Mouse (Mus musculus) adrenal gland, postnatal 10 days (tissue): ENCODE data around the gene Ccdc136. TPM values are rescaled to one million over a fixed set of nuclear protein-coding genes. Genes with fewer than 3 reads are reported as not detected.

Experiments used
- DNase-seq: peaks from one replicate; pipeline ENCODE4 v3.0.0; 2021; ENCODE audit warnings: mixed read lengths
- total RNA-seq, 2 experiments: library from RNA; stranded (reverse); gene quantifications; 2 replicates each; pipeline ENCODE4 v1.2.3; 2021

The Ccdc136 gene
- total RNA-seq, 2 experiments from 2014 or later, result 3.5 to 6.7 TPM

- DNase-seq, result no peak
These were observed 1.8 kb upstream of the Ccdc136 start for GRCm38 (mm10) chr6:29394286-29394685.

DNA sequence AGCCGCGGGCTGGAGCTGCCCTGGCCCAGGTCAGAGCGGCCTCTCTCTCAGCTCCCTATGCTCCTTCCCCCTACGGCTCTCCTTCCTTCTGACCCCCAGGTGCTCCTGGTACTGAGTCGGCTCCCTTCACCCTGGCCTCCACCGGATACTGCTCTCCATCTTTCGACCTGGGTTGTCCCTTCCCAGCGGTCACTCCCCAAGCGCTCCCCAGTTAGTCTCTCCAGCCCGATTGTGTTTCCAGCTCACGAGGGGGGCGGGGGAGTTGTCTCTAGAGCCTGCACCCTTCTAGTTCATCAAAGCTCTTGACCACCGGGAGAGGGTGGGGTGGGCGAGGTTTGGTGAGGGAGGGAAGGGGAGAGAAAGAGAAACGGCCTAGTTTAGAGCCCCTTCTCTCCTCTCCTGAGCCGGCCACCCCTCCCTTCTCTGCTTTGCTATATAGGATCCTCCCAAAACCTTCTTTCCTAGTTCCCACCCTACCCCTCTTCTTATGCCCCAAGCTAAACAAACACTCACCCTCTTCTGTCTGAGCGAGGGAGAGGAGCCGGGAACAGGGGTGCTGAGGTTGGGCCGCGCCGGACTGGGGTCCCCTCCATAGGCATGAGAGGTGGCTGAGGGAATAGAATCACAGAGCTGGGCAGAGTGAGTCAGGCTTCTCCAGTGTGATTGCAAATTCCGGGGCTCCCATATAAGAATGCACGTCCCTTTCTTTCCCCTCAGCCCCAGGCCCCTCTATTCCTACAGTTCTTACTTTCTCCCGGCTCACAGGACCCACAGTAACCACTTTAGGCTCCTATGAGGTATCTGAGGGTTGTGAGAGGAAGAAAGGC is 818 bp downstream of the Ccdc136 start:
- peak; percentile 13 for DNase-seq

DNA sequence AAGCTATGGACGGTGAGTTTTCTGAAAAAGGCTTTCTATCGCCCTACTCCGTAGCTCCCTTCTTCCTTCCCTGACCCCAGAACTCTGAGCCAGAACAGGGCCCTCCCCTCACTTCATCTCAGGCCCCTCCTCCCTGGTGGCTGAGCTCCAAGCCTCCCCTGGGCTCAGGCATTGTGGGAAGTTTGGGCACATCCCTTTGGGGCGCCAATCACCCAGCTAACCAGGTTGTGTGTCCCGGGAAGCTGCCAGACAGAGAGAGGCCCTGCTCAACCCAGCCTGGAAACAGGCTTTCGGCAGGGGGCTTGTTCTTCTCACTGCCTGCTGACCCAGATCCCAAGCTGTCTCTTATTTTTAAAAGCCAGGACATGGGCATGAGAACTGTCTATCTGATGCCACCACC is 1.5 kb downstream of the Ccdc136 start:
- DNase-seq, result no peak

DNA sequence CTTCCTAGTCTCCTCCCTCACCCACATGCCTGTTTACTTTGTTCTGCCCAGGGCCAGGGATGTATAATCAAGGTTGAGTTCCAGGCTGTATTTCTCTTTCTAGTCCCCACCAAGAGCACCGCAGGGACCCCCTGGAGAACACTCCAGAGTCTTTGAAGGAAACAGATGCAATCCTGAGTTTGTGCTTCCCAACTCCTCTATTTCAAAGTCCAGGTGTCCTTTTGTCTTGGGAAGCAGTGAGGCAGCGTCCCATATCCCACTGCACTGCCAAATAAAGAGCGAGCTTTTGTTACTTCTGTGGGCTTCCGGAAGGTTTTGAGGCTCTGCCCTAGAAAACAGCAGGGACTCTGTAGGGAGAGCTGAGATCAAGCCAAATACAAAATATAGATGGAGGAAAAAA is 3.7 kb downstream of the Ccdc136 start:
- DNase-seq, result no peak

- DNase-seq, result peak; percentile 33
These were observed 6.7 kb downstream of the Ccdc136 start for GRCm38 (mm10) chr6:29402693-29403342.

GRCm38 (mm10) chr6:29406412-29406811 is 10.3 kb downstream of the Ccdc136 start:
- no peak for DNase-seq

DNA sequence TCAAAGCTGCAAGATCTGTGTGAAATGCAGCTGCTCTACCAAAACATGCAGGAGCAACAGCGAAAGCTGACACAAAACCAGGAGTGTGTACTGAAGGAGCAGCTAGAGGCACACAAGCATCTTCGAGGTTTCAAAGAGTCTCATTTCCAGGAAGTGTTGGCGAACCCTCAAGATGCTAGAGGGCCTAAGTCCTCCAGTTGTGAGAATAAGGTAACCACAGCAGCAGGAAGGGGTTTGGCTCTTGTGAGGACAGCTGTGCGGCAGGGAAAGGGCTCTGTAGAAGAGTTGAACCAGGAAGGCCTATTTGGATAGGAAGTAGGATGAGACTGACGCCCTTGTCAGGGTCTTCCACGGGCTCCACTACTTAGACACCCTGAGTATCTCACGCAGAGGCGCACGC is 19.3 kb downstream of the Ccdc136 start:
- no peak for DNase-seq

DNA sequence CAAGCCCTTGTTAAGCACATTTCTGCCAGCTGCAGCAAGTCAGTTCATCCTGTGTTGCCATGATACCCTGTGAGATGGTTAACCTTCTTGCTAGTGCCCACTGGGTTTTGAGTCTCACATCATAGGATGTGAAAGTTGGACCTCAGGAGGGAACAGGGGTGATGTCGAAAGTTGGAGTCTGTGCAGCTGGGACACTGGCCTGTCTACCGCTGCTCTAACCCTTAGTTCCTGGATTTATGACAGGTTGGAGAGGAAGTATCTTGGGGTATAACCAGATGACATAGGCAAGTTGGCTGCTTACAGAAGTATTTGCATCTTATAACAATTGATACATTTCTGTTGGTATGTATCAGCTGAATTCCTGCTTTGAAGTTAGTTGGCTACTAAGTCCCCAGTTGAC is 24.5 kb downstream of the Ccdc136 start:
- no peak for DNase-seq

- no peak for DNase-seq
These were observed 29.0 kb downstream of the Ccdc136 start for GRCm38 (mm10) chr6:29425118-29425517.

DNA sequence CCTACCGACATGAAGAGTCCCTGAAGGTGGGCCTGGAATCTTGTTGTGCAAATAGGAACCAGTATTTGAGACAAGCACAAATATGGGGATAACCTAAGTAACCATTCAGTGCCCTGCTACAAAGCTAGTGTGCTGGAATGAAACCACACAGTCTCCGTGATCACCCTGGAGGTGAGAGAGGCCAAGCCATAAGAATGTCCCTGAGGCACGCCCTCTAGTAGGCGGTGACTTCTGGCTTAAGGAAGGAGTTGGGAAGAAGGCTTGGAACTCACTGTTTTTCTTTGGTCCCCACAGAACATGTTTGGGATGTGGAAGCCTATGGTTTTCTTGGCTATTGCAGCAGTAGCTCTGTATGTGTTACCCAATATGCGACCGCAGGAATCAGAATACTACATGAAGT is 30.2 kb downstream of the Ccdc136 start:
- DNase-seq, result no peak

GRCm38 (mm10) chr6:29428171-29428570 is 32.1 kb downstream of the Ccdc136 start:
- DNase-seq, result no peak

DNA sequence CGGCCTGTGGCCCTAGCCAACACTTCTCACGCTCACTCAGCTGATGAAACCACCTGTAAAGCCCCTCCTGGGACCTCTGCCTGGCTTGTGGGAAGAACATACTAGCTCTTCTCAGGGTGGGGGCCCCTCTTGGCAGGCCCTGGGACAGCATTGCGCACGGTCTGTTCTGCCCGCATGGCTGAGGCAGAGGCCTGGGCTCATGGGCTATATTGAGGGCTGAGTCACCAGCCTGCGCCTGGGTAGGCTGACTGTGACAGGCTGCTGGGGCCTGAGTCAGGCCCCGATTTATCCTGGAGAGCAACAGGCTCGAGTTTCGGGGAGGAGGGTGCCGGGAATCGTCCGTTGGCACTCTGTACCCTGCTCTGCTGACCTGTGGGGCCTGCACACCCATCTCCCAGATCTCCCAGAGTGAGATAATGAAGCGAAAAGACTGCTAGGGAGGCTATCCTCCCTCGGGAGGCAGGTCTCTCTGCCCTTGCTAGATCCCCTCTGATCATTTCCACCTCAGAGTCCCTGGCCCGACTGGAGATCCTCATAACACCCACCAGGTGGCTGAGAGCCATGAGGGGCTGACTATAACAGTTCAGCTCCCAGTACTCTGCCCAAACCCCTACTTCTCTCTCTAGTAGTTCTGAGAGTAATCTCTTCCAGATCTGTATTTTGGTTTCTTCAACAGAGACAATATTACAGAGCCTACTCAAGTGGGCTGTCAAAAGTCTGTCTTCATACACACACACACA is 34.7 kb downstream of the Ccdc136 start:
- no peak for DNase-seq

DNA sequence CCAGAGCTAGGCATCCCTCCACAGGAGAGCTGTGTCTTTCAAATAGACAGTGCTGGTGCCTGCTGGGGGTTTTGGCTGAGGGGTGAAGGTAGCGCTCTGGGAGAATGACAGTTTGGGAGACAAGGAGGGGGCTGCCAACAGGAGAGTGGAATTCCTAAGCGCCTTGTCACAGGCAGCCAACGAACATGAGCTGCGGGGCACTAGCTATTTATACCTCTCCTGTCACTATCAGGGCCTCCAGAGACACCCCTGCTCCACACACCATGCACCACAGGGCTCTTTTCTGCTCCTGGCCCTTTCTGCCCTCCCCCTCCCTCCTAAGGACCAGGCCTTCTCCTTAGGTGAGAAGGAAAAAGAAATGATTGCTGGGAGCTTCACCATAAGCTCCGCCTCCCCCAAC is 35.4 kb downstream of the Ccdc136 start:
- no peak for DNase-seq

- no peak for DNase-seq
These were observed 36.0 kb downstream of the Ccdc136 start for GRCm38 (mm10) chr6:29432156-29432555.

GRCm38 (mm10) chr6:29432676-29433037 is 36.5 kb downstream of the Ccdc136 start:
- no peak for DNase-seq

- DNase-seq, result peak; percentile 49
These were observed 37.1 kb downstream of the Ccdc136 start, which contains the start of gene Flnc for GRCm38 (mm10) chr6:29433038-29433803. Gene Flnc (plus strand): TSS chr6:29433256.

GRCm38 (mm10) chr6:29433804-29434795 is 38.0 kb downstream of the Ccdc136 start:
- no peak for DNase-seq

DNA sequence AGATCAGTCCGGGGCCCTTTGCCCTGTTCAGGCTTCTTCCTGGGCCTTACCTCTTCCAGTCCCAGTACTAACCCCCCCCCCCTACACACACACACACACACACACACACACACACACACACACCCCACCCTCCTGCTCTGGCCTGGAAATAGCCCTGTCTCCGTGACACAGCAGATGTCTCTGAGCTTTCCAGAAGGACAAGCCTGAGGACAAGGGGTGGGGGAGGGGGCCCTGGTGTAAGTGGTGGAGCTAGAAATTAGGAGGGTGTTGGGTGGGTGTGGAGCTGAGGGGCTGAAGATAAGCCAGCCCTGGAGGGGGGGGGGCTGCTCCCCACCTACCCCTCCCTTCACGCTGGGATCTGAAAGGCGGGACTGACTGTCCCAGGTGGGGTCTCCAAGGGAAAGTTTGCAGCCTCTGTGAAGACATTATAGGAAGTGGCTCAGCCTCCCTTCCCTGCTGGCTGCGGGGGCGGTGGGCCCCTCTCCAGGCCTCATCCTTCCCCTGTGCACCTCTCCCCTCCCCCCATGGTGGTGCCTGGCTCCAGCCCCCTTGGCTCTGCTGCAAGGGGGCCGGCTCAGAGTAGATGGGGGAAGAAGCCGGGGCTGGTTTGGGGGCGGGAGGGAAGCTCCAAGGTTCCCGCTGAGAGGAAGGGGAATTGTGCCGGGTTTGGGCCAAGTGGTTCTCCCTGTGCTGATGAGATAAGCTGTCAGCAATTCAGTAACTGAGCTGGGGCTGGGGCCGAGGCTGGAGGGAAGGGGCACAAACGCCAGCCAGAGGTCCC is 39.0 kb downstream of the Ccdc136 start:
- DNase-seq, result peak; percentile 31

GRCm38 (mm10) chr6:29435940-29436451 is 39.9 kb downstream of the Ccdc136 start:
- DNase-seq, result no peak

DNA sequence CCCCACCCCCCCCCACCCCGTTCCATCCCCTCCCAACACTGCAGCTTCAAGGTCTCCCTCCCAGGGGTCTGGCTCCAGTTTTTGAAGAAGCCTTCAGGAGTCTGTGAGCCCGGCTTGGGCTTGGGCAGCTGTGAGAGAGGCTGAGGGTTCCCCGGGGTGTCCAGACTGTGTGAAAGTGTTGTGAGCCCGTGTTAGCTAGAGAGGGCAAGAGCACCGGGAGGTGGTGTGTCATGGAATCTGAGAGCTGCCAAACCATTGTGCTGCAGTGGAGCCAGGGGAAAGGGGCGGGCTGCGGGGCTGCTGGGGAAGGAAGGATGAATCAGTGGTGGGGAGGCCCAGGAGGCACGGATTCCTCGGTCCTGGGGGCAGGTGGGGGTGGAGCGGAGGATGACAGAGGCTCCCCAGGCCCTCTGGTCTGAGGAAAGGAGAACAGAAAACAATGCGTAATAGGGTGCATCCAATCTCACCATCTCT is 40.4 kb downstream of the Ccdc136 start:
- DNase-seq, result peak; percentile 60
